Mouse (Mus musculus): ENCODE measurements around the gene Egf. TPM values are rescaled to one million over a fixed set of nuclear protein-coding genes. Genes with fewer than 3 reads are reported as not detected.

Gene Egf
- polyA plus RNA-seq, 1 experiment from 2014 or later, result 0.95 TPM

Small RNAs within 50 kb of the gene (microRNA-seq; reads per million reads assigned to microRNA genes)
- gene Gm24515, result not detected

Other genes starting within 250 kb of the Egf start
- gene Elovl6, start 223.0 kb downstream of the Egf start, polyA plus RNA-seq (2016; fragmentation: Nextera tagmentation; extraction: Ambion mirVana), result 14.3 and 14.8 TPM in 2 replicates
- gene Lrit3, start 48.7 kb upstream of the Egf start, polyA plus RNA-seq (2016; fragmentation: Nextera tagmentation; extraction: Ambion mirVana), result not detected in 2 replicates
- gene Rrh, start 67.3 kb upstream of the Egf start, polyA plus RNA-seq (2016; fragmentation: Nextera tagmentation; extraction: Ambion mirVana), result 0.04 TPM in 1 of 2 replicates, not detected in the other
- gene Gar1, start 76.1 kb upstream of the Egf start, polyA plus RNA-seq (2016; fragmentation: Nextera tagmentation; extraction: Ambion mirVana), result 125 and 131 TPM in 2 replicates
- 86.6 and 90.7 TPM in 2 replicates for gene Cfi, start 80.6 kb upstream of the Egf start, polyA plus RNA-seq (2016; fragmentation: Nextera tagmentation; extraction: Ambion mirVana)
- 107 and 112 TPM in 2 replicates for gene Pla2g12a, start 123.3 kb upstream of the Egf start, polyA plus RNA-seq (2016; fragmentation: Nextera tagmentation; extraction: Ambion mirVana)
- 43.7 and 46.7 TPM in 2 replicates for gene Casp6, start 146.1 kb upstream of the Egf start, polyA plus RNA-seq (2016; fragmentation: Nextera tagmentation; extraction: Ambion mirVana)
- gene Mcub, start 214.9 kb upstream of the Egf start, polyA plus RNA-seq (2016; fragmentation: Nextera tagmentation; extraction: Ambion mirVana), result 6.5 and 6.6 TPM in 2 replicates

All from liver, embryonic 12.5 days (tissue).